Mouse (Mus musculus): ENCODE results near the gene Usp36. TPM values are rescaled to one million over a fixed set of nuclear protein-coding genes. Genes with fewer than 3 reads are reported as not detected.
A peak's percentile ranks its signal among the peaks of the same experiment; 100 is the strongest.

The Usp36 gene
- polyA plus RNA-seq, 1 experiment from 2014 or later = 16.0 TPM

GRCm38 (mm10) chr11:118289562-118289961 is 482 bp downstream of the Usp36 start:
- Histone ChIP-seq H3K9ac (peak overlapping the region; percentile 92), H3K27me3 (no peaks in the 10 kb centered on the region), H3K36me3 (peaks cover 32% of the 10 kb centered on the region), H3K9me3 (no peaks in the 10 kb centered on the region), H3K4me3 (peak overlapping the region; percentile 92), H3K4me2 (peak overlapping the region; percentile 96), H3K27ac (peak overlapping the region; percentile 88), H3K4me1 (replicated peaks) (peaks cover 25% of the 10 kb centered on the region)
- peak; percentile 41; the same call in 1 of the 2 replicates for ATAC-seq (ENCODE audit: low FRiP score)
- WGBS = 0% methylated on average over 22 of the region's 22 CpGs

- peak overlapping the region; percentile 92 for H3K4me3 ChIP-seq
- no peak for ATAC-seq (ENCODE audit: low FRiP score)
- H3K36me3 ChIP-seq = peaks cover 37% of the 10 kb centered on the region
- H3K4me2 ChIP-seq = peak overlapping the region; percentile 96
- peak overlapping the region; percentile 92 for H3K9ac ChIP-seq
- no peaks in the 10 kb centered on the region for H3K9me3 ChIP-seq
- peak overlapping the region; percentile 88 for H3K27ac ChIP-seq
- WGBS = 2% methylated on average over 16 of the region's 16 CpGs
- peaks cover 25% of the 10 kb centered on the region for H3K4me1 ChIP-seq (replicated peaks)
- H3K27me3 ChIP-seq = no peaks in the 10 kb centered on the region
Observed at GRCm38 (mm10) chr11:118289037-118289511, 970 bp downstream of the Usp36 start.

- H3K4me1 ChIP-seq (replicated peaks) = peaks cover 25% of the 10 kb centered on the region
- no peak overlapping the region for H3K27ac ChIP-seq
- no peaks in the 10 kb centered on the region for H3K27me3 ChIP-seq
- H3K36me3 ChIP-seq = peaks cover 51% of the 10 kb centered on the region
- ATAC-seq (ENCODE audit: low FRiP score) = no peak
- H3K9ac ChIP-seq = no peak overlapping the region; the same call in 1 of the 2 replicates
- WGBS = 96% methylated on average over 9 of the region's 9 CpGs
- no peak overlapping the region for H3K4me2 ChIP-seq
- no peak overlapping the region for H3K4me3 ChIP-seq
- H3K9me3 ChIP-seq = no peaks in the 10 kb centered on the region
Observed at GRCm38 (mm10) chr11:118287573-118287972, 2.5 kb downstream of the Usp36 start.

- ATAC-seq (ENCODE audit: low FRiP score) = no peak
- Histone ChIP-seq H3K27me3 (no peaks in the 10 kb centered on the region), H3K9ac (peak overlapping the region; percentile 8; the same call in 1 of the 2 replicates), H3K9me3 (no peaks in the 10 kb centered on the region), H3K4me3 (no peak overlapping the region), H3K27ac (no peak overlapping the region), H3K4me1 (replicated peaks) (peaks cover 25% of the 10 kb centered on the region), H3K4me2 (no peak overlapping the region), H3K36me3 (peaks cover 63% of the 10 kb centered on the region)
- 95% methylated on average over 9 of the region's 9 CpGs for WGBS
Observed at GRCm38 (mm10) chr11:118286434-118286833, 3.6 kb downstream of the Usp36 start.

GRCm38 (mm10) chr11:118285791-118286190 is 4.3 kb downstream of the Usp36 start:
- no peak for ATAC-seq (ENCODE audit: low FRiP score)
- Histone ChIP-seq H3K27ac (no peak overlapping the region), H3K4me3 (no peak overlapping the region), H3K27me3 (no peaks in the 10 kb centered on the region), H3K9ac (no peak overlapping the region), H3K4me2 (no peak overlapping the region), H3K4me1 (replicated peaks) (peaks cover 20% of the 10 kb centered on the region), H3K9me3 (no peaks in the 10 kb centered on the region), H3K36me3 (peaks cover 69% of the 10 kb centered on the region)
- 94% methylated on average over 13 of the region's 13 CpGs for whole genome bisulfite sequencing

- Histone ChIP-seq H3K4me2 (no peak overlapping the region), H3K27ac (no peak overlapping the region), H3K4me3 (no peak overlapping the region), H3K36me3 (peaks cover 99% of the 10 kb centered on the region), H3K27me3 (no peaks in the 10 kb centered on the region), H3K4me1 (replicated peaks) (no peaks in the 10 kb centered on the region), H3K9ac (no peak overlapping the region), H3K9me3 (no peaks in the 10 kb centered on the region)
- no peak for ATAC-seq (ENCODE audit: low FRiP score)
- 94% methylated on average over 3 of the region's 3 CpGs for WGBS
Observed at GRCm38 (mm10) chr11:118280218-118280617, 9.8 kb downstream of the Usp36 start.

- WGBS = 90% methylated on average over 7 of the region's 7 CpGs
- Histone ChIP-seq H3K4me1 (replicated peaks) (no peaks in the 10 kb centered on the region), H3K36me3 (peaks cover 99% of the 10 kb centered on the region), H3K27ac (no peak overlapping the region), H3K4me3 (no peak overlapping the region), H3K9ac (no peak overlapping the region), H3K4me2 (no peak overlapping the region), H3K9me3 (no peaks in the 10 kb centered on the region), H3K27me3 (no peaks in the 10 kb centered on the region)
- ATAC-seq (ENCODE audit: low FRiP score) = no peak
Observed at GRCm38 (mm10) chr11:118276328-118276727, 13.7 kb downstream of the Usp36 start.

GRCm38 (mm10) chr11:118275092-118275491 is 15.0 kb downstream of the Usp36 start:
- Histone ChIP-seq H3K36me3 (peaks cover 97% of the 10 kb centered on the region), H3K27ac (no peak overlapping the region), H3K9me3 (no peaks in the 10 kb centered on the region), H3K4me2 (no peak overlapping the region), H3K9ac (no peak overlapping the region), H3K4me3 (no peak overlapping the region), H3K4me1 (replicated peaks) (no peaks in the 10 kb centered on the region), H3K27me3 (no peaks in the 10 kb centered on the region)
- 98% methylated on average over 9 of the region's 9 CpGs for WGBS
- no peak for ATAC-seq (ENCODE audit: low FRiP score)

GRCm38 (mm10) chr11:118269827-118270226 is 20.2 kb downstream of the Usp36 start:
- Histone ChIP-seq H3K4me2 (no peak overlapping the region), H3K27me3 (no peaks in the 10 kb centered on the region), H3K9ac (no peak overlapping the region), H3K4me1 (replicated peaks) (no peaks in the 10 kb centered on the region), H3K36me3 (peaks cover 97% of the 10 kb centered on the region), H3K9me3 (no peaks in the 10 kb centered on the region), H3K27ac (no peak overlapping the region), H3K4me3 (no peak overlapping the region)
- no peak for ATAC-seq (ENCODE audit: low FRiP score)
- 95% methylated on average over 3 of the region's 3 CpGs for WGBS

- H3K9ac ChIP-seq = no peak overlapping the region
- H3K36me3 ChIP-seq = peaks cover 97% of the 10 kb centered on the region
- no peaks in the 10 kb centered on the region for H3K27me3 ChIP-seq
- no peak for ATAC-seq (ENCODE audit: low FRiP score)
- no peak overlapping the region for H3K4me3 ChIP-seq
- WGBS = 92% methylated on average over 7 of the region's 7 CpGs
- no peaks in the 10 kb centered on the region for H3K9me3 ChIP-seq
- H3K4me1 ChIP-seq (replicated peaks) = no peaks in the 10 kb centered on the region
- no peak overlapping the region for H3K4me2 ChIP-seq
- H3K27ac ChIP-seq = no peak overlapping the region
Observed at GRCm38 (mm10) chr11:118266666-118267046, 23.4 kb downstream of the Usp36 start.

GRCm38 (mm10) chr11:118266044-118266665 is 23.9 kb downstream of the Usp36 start:
- H3K4me2 ChIP-seq = no peak overlapping the region
- no peak for ATAC-seq (ENCODE audit: low FRiP score)
- WGBS = 93% methylated on average over 10 of the region's 10 CpGs
- no peak overlapping the region for H3K27ac ChIP-seq
- peaks cover 97% of the 10 kb centered on the region for H3K36me3 ChIP-seq
- H3K27me3 ChIP-seq = no peaks in the 10 kb centered on the region
- H3K9ac ChIP-seq = no peak overlapping the region
- no peak overlapping the region for H3K4me3 ChIP-seq
- H3K9me3 ChIP-seq = no peaks in the 10 kb centered on the region
- no peaks in the 10 kb centered on the region for H3K4me1 ChIP-seq (replicated peaks)

- ATAC-seq (ENCODE audit: low FRiP score) = no peak
- Histone ChIP-seq H3K4me2 (no peak overlapping the region), H3K4me3 (no peak overlapping the region), H3K36me3 (peaks cover 99% of the 10 kb centered on the region), H3K9ac (no peak overlapping the region), H3K27me3 (no peaks in the 10 kb centered on the region), H3K4me1 (replicated peaks) (no peaks in the 10 kb centered on the region), H3K27ac (no peak overlapping the region), H3K9me3 (no peaks in the 10 kb centered on the region)
- WGBS = 95% methylated on average over 11 of the region's 11 CpGs
Observed at GRCm38 (mm10) chr11:118265621-118266020, 24.4 kb downstream of the Usp36 start.

- H3K4me2 ChIP-seq = no peak overlapping the region
- H3K36me3 ChIP-seq = peaks cover 100% of the 10 kb centered on the region
- no peaks in the 10 kb centered on the region for H3K27me3 ChIP-seq
- no peak overlapping the region for H3K4me3 ChIP-seq
- 83% methylated on average over 5 of the region's 5 CpGs for WGBS
- no peak overlapping the region for H3K9ac ChIP-seq
- H3K9me3 ChIP-seq = no peaks in the 10 kb centered on the region
- no peaks in the 10 kb centered on the region for H3K4me1 ChIP-seq (replicated peaks)
- ATAC-seq (ENCODE audit: low FRiP score) = no peak
- no peak overlapping the region for H3K27ac ChIP-seq
Observed at GRCm38 (mm10) chr11:118263146-118263545, 26.9 kb downstream of the Usp36 start.
